Mouse (Mus musculus): ENCODE measurements around the gene Iah1.

Iah1 gene

GRCm38 (mm10) chr12:21318143-21318895 lies 2.1 kb downstream of the Iah1 start:
- DNase-seq (ENCODE audit: low spot score in 2 of 2): peak; percentile 66 to 80

- DNase-seq (ENCODE audit: low spot score in 2 of 2): no peak
Measured at GRCm38 (mm10) chr12:21320317-21320716, 4.1 kb downstream of the Iah1 start.

- DNase-seq (ENCODE audit: low spot score in 2 of 2): no peak
Measured at GRCm38 (mm10) chr12:21321170-21321569, 5.0 kb downstream of the Iah1 start.

GRCm38 (mm10) chr12:21322296-21322695 lies 6.1 kb downstream of the Iah1 start:
- DNase-seq (ENCODE audit: low spot score in 2 of 2): no peak

- no peak for DNase-seq (ENCODE audit: low spot score in 2 of 2)
Measured at GRCm38 (mm10) chr12:21322856-21323255, 6.7 kb downstream of the Iah1 start.

GRCm38 (mm10) chr12:21324101-21324500 lies 7.9 kb downstream of the Iah1 start:
- DNase-seq (ENCODE audit: low spot score in 2 of 2): no peak

GRCm38 (mm10) chr12:21325266-21325665 lies 9.1 kb downstream of the Iah1 start:
- no peak for DNase-seq (ENCODE audit: low spot score in 2 of 2)

- no peak for DNase-seq (ENCODE audit: low spot score in 2 of 2)
Measured at GRCm38 (mm10) chr12:21326325-21326724, 10.1 kb downstream of the Iah1 start.

- DNase-seq (ENCODE audit: low spot score in 2 of 2): no peak
Measured at GRCm38 (mm10) chr12:21329661-21330400, 13.6 kb downstream of the Iah1 start.

GRCm38 (mm10) chr12:21330961-21331576 lies 14.9 kb downstream of the Iah1 start:
- DNase-seq (ENCODE audit: low spot score in 2 of 2): no peak

- no peak for DNase-seq (ENCODE audit: low spot score in 2 of 2)
Measured at GRCm38 (mm10) chr12:21331711-21332110, 15.5 kb downstream of the Iah1 start.

GRCm38 (mm10) chr12:21333021-21333420 lies 16.8 kb downstream of the Iah1 start:
- DNase-seq (ENCODE audit: low spot score in 2 of 2): no peak

GRCm38 (mm10) chr12:21333766-21334165 lies 17.6 kb downstream of the Iah1 start:
- DNase-seq (ENCODE audit: low spot score in 2 of 2): no peak

GRCm38 (mm10) chr12:21335869-21336268 lies 19.7 kb downstream of the Iah1 start:
- DNase-seq (ENCODE audit: low spot score in 2 of 2): peak; percentile 71 to 85

- no peak for DNase-seq (ENCODE audit: low spot score in 2 of 2)
Measured at GRCm38 (mm10) chr12:21337171-21337570, 21.0 kb downstream of the Iah1 start.

GRCm38 (mm10) chr12:21340674-21341073 lies 24.5 kb downstream of the Iah1 start:
- DNase-seq (ENCODE audit: low spot score in 2 of 2): no peak

- no peak for DNase-seq (ENCODE audit: low spot score in 2 of 2)
Measured at GRCm38 (mm10) chr12:21346972-21347371, 30.8 kb downstream of the Iah1 start.

- DNase-seq (ENCODE audit: low spot score in 2 of 2): no peak
Measured at GRCm38 (mm10) chr12:21350113-21350876, 34.1 kb downstream of the Iah1 start.

- no peak for DNase-seq (ENCODE audit: low spot score in 2 of 2)
Measured at GRCm38 (mm10) chr12:21353681-21354080, 37.5 kb downstream of the Iah1 start.

- DNase-seq (ENCODE audit: low spot score in 2 of 2): no peak
Measured at GRCm38 (mm10) chr12:21362686-21363085, 46.5 kb downstream of the Iah1 start.

GRCm38 (mm10) chr12:21363195-21363594 lies 47.0 kb downstream of the Iah1 start:
- DNase-seq (ENCODE audit: low spot score in 2 of 2): no peak

All from natural killer cell, adult 2 months (primary cell).